Mouse (Mus musculus) E14TG2a.4 (cell line): ENCODE data around the gene Actn1.

ENCODE experiments used
- CTCF ChIP-seq: conservative IDR thresholded peaks from 2 replicates; pipeline ENCODE4 v1.5.1; 2014; ENCODE audit warnings: low read length
- NANOG ChIP-seq: IDR thresholded peaks from 2 replicates; pipeline ENCODE4 v1.6.1; 2014; ENCODE audit warnings: borderline replicate concordance, low read length, mixed read lengths
- POU5F1 ChIP-seq: IDR thresholded peaks from 2 replicates; pipeline ENCODE4 v1.6.1; 2014; ENCODE audit warnings: low read length, borderline replicate concordance

DNA sequence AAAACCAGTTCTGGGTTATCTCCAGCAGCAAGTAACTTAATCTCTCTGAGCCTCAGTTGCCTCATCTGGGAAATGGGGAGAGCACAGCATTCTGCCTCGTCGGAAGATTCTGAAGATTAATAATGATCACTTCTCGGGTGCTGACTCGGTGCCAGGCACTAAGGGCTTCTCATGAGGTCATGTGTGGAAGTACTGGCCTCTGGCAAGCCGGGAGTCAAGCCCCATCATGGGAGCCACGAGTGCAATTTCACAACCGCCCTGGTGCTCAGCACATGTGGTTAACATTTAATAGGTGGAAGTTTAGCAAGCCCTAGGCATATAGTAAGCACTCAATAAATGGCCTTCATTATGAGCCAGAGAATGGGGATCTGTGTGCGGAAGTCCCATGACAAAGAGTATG lies 125.0 kb downstream of the Actn1 start:
- TF ChIP-seq CTCF (no peak), POU5F1 (no peak), NANOG (no peak)
